Mouse (Mus musculus) liver, postnatal 0 days (tissue): ENCODE results near the gene Adprhl2. TPM values are rescaled to one million over a fixed set of nuclear protein-coding genes. Genes with fewer than 3 reads are reported as not detected.

ENCODE experiments used
- ATAC-seq: fragments of 200-750 bp; cut with Nextera tagmentation; 2 replicates; pipeline ENCODE4 v1.8.0; 2017; ENCODE audit warnings: mild to moderate bottlenecking, moderate library complexity
- DNase-seq: peaks from one replicate; pipeline ENCODE4 v3.0.0-alpha.2; 2016
- H3K27ac ChIP-seq: fragments of 300-500 bp; sonication (generic); 2 replicates; pipeline ENCODE4 v1.5.1; 2014; ENCODE audit warnings: antibody characterized with exemption, moderate library complexity, mild to moderate bottlenecking, low read depth
- H3K27me3 ChIP-seq: fragments of 300-500 bp; sonication (generic); 2 replicates; pipeline ENCODE4 v1.6.1; 2014; ENCODE audit warnings: low read length, control low read depth, mixed read lengths; ENCODE audit not compliant: insufficient read depth
- H3K36me3 ChIP-seq: fragments of 300-500 bp; sonication (generic); replicated peaks from 2 replicates; pipeline ENCODE4 v1.6.1; 2014; ENCODE audit warnings: mild to moderate bottlenecking, control low read depth, low read length, moderate library complexity, mixed read lengths; ENCODE audit not compliant: insufficient read depth
- H3K4me1 ChIP-seq: fragments of 300-500 bp; sonication (generic); 2 replicates; pipeline ENCODE4 v1.6.1; 2014; ENCODE audit warnings: antibody characterized with exemption, mild to moderate bottlenecking, control low read depth; ENCODE audit not compliant: insufficient read depth
- H3K4me2 ChIP-seq: fragments of 300-500 bp; sonication (generic); 2 replicates; pipeline ENCODE4 v1.6.1; 2014; ENCODE audit warnings: low read depth, mild to moderate bottlenecking, low read length, moderate library complexity, mixed read lengths
- H3K4me3 ChIP-seq: fragments of 300-500 bp; sonication (generic); 2 replicates; pipeline ENCODE4 v1.5.1; 2014; ENCODE audit warnings: low read depth, low read length
- H3K9ac ChIP-seq: fragments of 300-500 bp; sonication (generic); replicated peaks from 2 replicates; pipeline ENCODE4 v1.6.1; 2014; ENCODE audit warnings: mild to moderate bottlenecking, moderate library complexity
- H3K9me3 ChIP-seq: fragments of 300-500 bp; sonication (generic); 2 replicates; pipeline ENCODE4 v1.6.1; 2016; ENCODE audit warnings: mild to moderate bottlenecking, control low read depth, low read length, mixed read lengths
- CTCF ChIP-seq: sonication (generic); IDR thresholded peaks from 2 replicates; pipeline ENCODE4 v1.5.1; 2016; ENCODE audit warnings: antibody characterized with exemption, low read depth
- EP300 ChIP-seq: IDR thresholded peaks from 2 replicates; pipeline ENCODE4 v1.6.1; 2016; ENCODE audit warnings: antibody characterized with exemption, low read depth, mild to moderate bottlenecking
- whole genome bisulfite sequencing: fragments of 180-500 bp; shearing (Covaris S2); extraction: QIAGEN DNeasy Blood & Tissue Kit; methylation state at CpG from one replicate; pipeline ENCODE4 v1.1.7; 2014; ENCODE audit not compliant: insufficient replicate concordance; 5-methylcytosine and 5-hydroxymethylcytosine counted together
- polyA plus RNA-seq: library from polyadenylated mRNA; unstranded; fragments of >200 nt; fragmentation: Nextera tagmentation; extraction: Ambion mirVana; gene quantifications from 2 replicates; pipeline ENCODE4 v1.2.1, GENCODE M21; 2015

Gene Adprhl2
- polyA plus RNA-seq, 1 experiment from 2014 or later: 31.9 TPM

DNA sequence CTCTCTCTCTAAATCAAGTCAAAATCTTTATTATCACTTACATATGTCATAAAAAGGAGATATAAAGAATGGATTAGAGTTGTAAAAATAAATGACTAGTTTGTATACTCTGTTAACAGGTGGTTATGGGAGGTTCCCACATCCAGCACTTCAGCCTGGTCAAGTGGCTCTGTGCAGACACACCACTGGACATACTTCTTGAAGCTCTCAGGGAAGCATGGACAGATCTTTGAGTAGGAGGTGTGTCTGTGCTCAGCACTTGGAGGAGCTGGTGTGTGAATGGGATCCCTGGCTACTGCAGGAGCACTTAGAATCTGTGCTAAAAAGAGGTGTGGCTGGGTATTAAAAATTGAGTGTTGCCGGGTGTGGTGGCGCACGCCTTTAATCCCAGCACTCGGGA is 8.8 kb upstream of the Adprhl2 start:
- TF ChIP-seq EP300: no peak
- TF ChIP-seq CTCF: no peak
- DNase-seq (no peak), ATAC-seq (no peak)
- peaks cover 2% of the 10 kb centered on the region; the same call in 1 of the 2 replicates for H3K36me3 ChIP-seq
- H3K9me3 ChIP-seq: no peaks in the 10 kb centered on the region
- H3K4me2 ChIP-seq: no peak overlapping the region
- no peaks in the 10 kb centered on the region; the same call in 1 of the 2 replicates for H3K27me3 ChIP-seq
- no peak overlapping the region for H3K4me3 ChIP-seq
- no peak overlapping the region for H3K27ac ChIP-seq
- H3K9ac ChIP-seq: no peak overlapping the region
- WGBS: 87% methylated on average over 4 of the region's 4 CpGs
- H3K4me1 ChIP-seq: no peaks in the 10 kb centered on the region; the same call in 1 of the 2 replicates

DNA sequence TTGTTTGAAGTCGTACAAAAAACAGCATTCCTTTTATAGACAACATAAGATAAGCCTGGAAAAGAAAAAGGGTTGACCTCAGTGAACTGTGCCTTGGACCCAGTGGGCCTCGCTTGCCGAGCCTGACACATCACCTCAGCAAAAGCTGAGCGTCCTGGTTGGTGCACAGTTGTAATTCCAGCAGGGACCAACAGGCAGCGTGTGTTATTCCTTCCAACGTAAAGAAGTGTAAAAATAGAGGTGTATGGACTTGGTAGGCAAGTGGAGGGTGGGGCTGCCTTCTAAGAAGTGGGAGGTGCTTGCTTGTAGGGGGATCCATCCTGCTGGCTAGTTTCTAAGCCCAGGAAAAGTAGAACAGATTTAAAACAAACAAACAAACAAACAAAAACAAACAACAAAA is 4.5 kb upstream of the Adprhl2 start:
- no peak overlapping the region for H3K4me2 ChIP-seq
- WGBS: 29% methylated on average over 6 of the region's 6 CpGs
- H3K27me3 ChIP-seq: peaks cover 2% of the 10 kb centered on the region; the same call in 1 of the 2 replicates
- ATAC-seq (no peak), DNase-seq (no peak)
- H3K36me3 ChIP-seq: no peaks in the 10 kb centered on the region
- TF ChIP-seq EP300 (no peak), CTCF (0 out of 2 replicates have a peak, but pooled peaks have one; percentile 5)
- H3K9ac ChIP-seq: no peak overlapping the region
- H3K4me1 ChIP-seq: no peaks in the 10 kb centered on the region; the same call in 1 of the 2 replicates
- no peaks in the 10 kb centered on the region for H3K9me3 ChIP-seq
- no peak overlapping the region for H3K27ac ChIP-seq
- no peak overlapping the region for H3K4me3 ChIP-seq

DNA sequence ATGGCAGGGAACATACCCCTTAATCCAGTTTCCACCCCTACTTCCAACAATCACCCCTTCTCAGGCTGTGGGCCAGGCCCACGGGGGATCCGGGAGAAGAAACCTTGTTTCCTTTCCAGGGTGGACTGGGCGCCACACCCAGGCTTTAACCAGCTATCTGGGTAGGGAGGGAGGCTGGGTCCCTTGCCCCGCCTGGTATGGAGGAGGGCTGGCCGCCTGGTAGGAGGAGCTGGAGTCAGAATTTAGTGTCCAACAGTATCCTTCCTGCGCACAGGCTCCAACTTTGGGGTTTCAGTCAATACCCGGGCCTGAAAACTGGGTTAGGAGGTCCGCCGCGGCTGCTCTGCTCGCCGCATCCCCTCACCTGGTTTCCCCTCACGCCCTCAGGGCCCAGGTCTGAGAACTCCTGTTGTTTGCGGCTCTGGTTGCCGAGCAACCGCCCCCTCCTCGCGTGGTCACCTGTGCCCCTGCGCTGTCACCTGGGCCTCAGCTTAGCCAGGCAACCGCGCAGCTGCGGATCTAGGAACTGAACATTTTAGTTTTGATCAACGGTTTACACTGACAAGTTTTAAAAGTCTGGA is 3.9 kb upstream of the Adprhl2 start, which contains the start of gene Tekt2:
Gene Tekt2 (minus strand): TSS at position 408 of the 581 bp plus-strand sequence.
- ATAC-seq (no peak), DNase-seq (no peak)
- H3K36me3 ChIP-seq: no peaks in the 10 kb centered on the region
- peaks cover 2% of the 10 kb centered on the region; the same call in 1 of the 2 replicates for H3K27me3 ChIP-seq
- H3K27ac ChIP-seq: no peak within 1 kb of the TSS
- H3K4me3 ChIP-seq: no peak within 1 kb of the TSS; the same call in 1 of the 2 replicates
- H3K4me1 ChIP-seq: peaks cover 2% of the 10 kb centered on the region; the same call in 1 of the 2 replicates
- TF ChIP-seq EP300 (no peak), CTCF (no peak)
- H3K4me2 ChIP-seq: peak within 1 kb of the TSS; percentile 44; the same call in 1 of the 2 replicates
- H3K9ac ChIP-seq: no peak within 1 kb of the TSS; the same call in 1 of the 2 replicates
- WGBS: 27% methylated on average over 23 of the region's 23 CpGs
- H3K9me3 ChIP-seq: no peaks in the 10 kb centered on the region

DNA sequence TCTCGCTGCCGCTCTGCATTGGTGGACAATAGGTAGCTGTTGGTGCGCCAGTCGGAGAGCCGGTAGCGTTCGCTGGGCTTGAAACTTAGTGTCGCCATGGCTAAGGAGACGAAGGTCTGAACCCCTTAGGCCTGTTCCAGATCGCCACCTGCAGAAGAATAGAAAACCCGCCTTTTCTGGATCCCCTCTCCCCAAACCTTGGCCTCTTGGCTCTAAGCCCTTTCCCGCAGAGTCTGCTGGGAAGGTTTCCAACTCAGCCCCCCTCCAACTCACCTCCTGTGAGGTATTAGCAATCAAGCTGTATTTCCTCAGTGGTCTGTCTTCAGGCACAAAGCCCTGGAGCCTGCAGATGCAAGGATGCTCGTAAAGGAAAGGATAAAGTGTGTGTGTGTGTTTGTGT is 3.4 kb upstream of the Adprhl2 start:
- Histone ChIP-seq H3K36me3 (no peaks in the 10 kb centered on the region), H3K4me1 (peaks cover 4% of the 10 kb centered on the region; the same call in 1 of the 2 replicates), H3K27me3 (peaks cover 2% of the 10 kb centered on the region; the same call in 1 of the 2 replicates), H3K4me3 (no peak overlapping the region), H3K9me3 (no peaks in the 10 kb centered on the region), H3K4me2 (no peak overlapping the region), H3K9ac (no peak overlapping the region), H3K27ac (no peak overlapping the region)
- DNase-seq (no peak), ATAC-seq (no peak)
- 56% methylated on average over 13 of the region's 13 CpGs for WGBS
- TF ChIP-seq CTCF: no peak
- TF ChIP-seq EP300: no peak

DNA sequence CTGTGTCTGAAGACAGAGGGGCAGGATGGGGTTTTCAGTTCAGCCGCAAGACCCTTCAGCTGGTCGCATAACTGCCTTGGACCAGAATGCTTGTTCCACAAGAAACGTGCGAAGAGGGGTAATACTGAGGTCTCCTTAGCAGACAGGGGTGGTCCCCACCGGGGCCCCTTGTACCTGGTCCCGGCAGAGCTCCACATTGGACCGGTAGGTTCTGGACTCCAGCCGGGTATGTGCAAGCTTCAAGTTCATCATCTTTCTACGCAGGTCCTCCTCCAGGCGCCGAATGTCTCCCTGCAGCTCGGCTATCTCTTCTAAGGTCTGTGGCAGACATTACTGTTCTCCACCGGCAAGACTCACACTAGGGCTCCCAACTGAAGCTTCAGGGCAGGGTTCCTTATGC is 1.1 kb upstream of the Adprhl2 start:
- Histone ChIP-seq H3K4me3 (no peak overlapping the region), H3K9ac (no peak overlapping the region), H3K36me3 (peaks cover 7% of the 10 kb centered on the region; the same call in 1 of the 2 replicates), H3K9me3 (no peaks in the 10 kb centered on the region), H3K4me1 (peaks cover 4% of the 10 kb centered on the region; the same call in 1 of the 2 replicates), H3K4me2 (no peak overlapping the region), H3K27me3 (peaks cover 2% of the 10 kb centered on the region; the same call in 1 of the 2 replicates), H3K27ac (no peak overlapping the region)
- WGBS: 90% methylated on average over 13 of the region's 13 CpGs
- ATAC-seq (no peak), DNase-seq (no peak)
- TF ChIP-seq CTCF: no peak
- TF ChIP-seq EP300: no peak

DNA sequence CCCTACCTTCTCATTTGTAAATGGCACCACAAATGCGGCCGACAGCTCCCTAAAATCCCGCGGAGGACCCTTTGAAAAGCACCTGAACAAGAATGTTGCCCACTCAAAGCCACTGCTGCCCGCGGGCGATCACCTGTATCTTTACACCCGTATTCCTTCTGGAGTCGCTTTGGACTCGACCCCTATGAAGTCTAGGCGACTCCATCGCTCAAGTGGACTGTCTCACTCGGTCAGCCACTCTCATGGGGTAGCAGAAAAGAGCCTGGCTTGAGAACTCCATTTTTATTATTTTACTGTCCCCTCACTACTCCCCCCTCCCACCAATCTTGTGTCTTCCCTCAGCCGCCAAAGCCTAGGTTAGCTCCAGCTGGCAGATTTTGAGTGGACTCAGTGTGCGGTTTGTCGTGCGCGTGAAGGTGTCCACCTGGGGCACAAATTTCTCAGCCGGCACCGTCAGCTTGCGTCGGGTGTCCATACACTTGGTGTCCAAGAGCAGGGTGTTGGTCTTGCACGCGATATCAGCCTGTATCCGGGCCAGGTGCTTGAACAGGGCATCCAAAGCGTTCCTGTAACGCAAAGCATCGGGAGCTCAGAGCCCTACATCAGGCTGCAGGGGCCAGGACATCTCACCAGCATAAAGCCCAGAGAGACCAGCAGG is 480 bp upstream of the Adprhl2 start:
- Histone ChIP-seq H3K4me2 (peak overlapping the region; percentile 65), H3K4me1 (peaks cover 4% of the 10 kb centered on the region; the same call in 1 of the 2 replicates), H3K4me3 (peak overlapping the region; percentile 81), H3K27me3 (peaks cover 2% of the 10 kb centered on the region; the same call in 1 of the 2 replicates), H3K9me3 (no peaks in the 10 kb centered on the region), H3K9ac (no peak overlapping the region), H3K36me3 (peaks cover 14% of the 10 kb centered on the region), H3K27ac (no peak overlapping the region)
- 53% methylated on average over 28 of the region's 28 CpGs for WGBS
- no peak for TF ChIP-seq EP300
- no peak for TF ChIP-seq CTCF
- DNase-seq: no peak
- peak; percentile 2; the same call in 1 of the 2 replicates for ATAC-seq
